Mouse (Mus musculus) ovary, adult 18-20 months (tissue): ENCODE results near the gene Adcy10.
A peak's percentile ranks its signal among the peaks of the same experiment; 100 is the strongest.

Source experiments
- DNase-seq: peaks from one replicate; pipeline ENCODE4 v3.0.0; 2022; ENCODE audit warnings: low spot score, mixed read lengths

Adcy10 gene

GRCm38 (mm10) chr1:165484688-165485233 lies at the start of gene Adcy10:
Gene Adcy10 (plus strand): TSS chr1:165485183.
- no peak for DNase-seq

GRCm38 (mm10) chr1:165438289-165439021 lies 46.5 kb upstream of the Adcy10 start:
- no peak for DNase-seq

- DNase-seq = no peak
Observed at GRCm38 (mm10) chr1:165440788-165441187, 44.2 kb upstream of the Adcy10 start.

GRCm38 (mm10) chr1:165441201-165441600 lies 43.8 kb upstream of the Adcy10 start:
- DNase-seq = no peak

- DNase-seq = no peak
Observed at GRCm38 (mm10) chr1:165441719-165442118, 43.3 kb upstream of the Adcy10 start.

- no peak for DNase-seq
Observed at GRCm38 (mm10) chr1:165459041-165459502, 25.9 kb upstream of the Adcy10 start.

GRCm38 (mm10) chr1:165459503-165460181 lies 25.3 kb upstream of the Adcy10 start:
- peak; percentile 26 for DNase-seq

- DNase-seq = peak; percentile 98
Observed at GRCm38 (mm10) chr1:165460360-165460800, 24.6 kb upstream of the Adcy10 start, which contains the start of the genes Dcaf6 and Mpc2. Gene Dcaf6 (minus strand): TSS chr1:165460475. Gene Mpc2 (plus strand): TSS chr1:165460637.

- DNase-seq = peak; percentile 100
Observed at GRCm38 (mm10) chr1:165460801-165461377, 24.1 kb upstream of the Adcy10 start.

- no peak for DNase-seq
Observed at GRCm38 (mm10) chr1:165461681-165462080, 23.3 kb upstream of the Adcy10 start.

GRCm38 (mm10) chr1:165462861-165463260 lies 22.1 kb upstream of the Adcy10 start:
- no peak for DNase-seq

GRCm38 (mm10) chr1:165464574-165464973 lies 20.4 kb upstream of the Adcy10 start:
- no peak for DNase-seq

- no peak for DNase-seq
Observed at GRCm38 (mm10) chr1:165468971-165469370, 16.0 kb upstream of the Adcy10 start.

GRCm38 (mm10) chr1:165469717-165470116 lies 15.3 kb upstream of the Adcy10 start:
- DNase-seq = no peak

- DNase-seq = no peak
Observed at GRCm38 (mm10) chr1:165471490-165471889, 13.5 kb upstream of the Adcy10 start.

GRCm38 (mm10) chr1:165486108-165486507 lies 1.1 kb downstream of the Adcy10 start:
- no peak for DNase-seq

- DNase-seq = no peak
Observed at GRCm38 (mm10) chr1:165489197-165489596, 4.2 kb downstream of the Adcy10 start.

GRCm38 (mm10) chr1:165498856-165499255 lies 13.9 kb downstream of the Adcy10 start:
- DNase-seq = no peak

GRCm38 (mm10) chr1:165503307-165504024 lies 18.5 kb downstream of the Adcy10 start:
- peak; percentile 47 for DNase-seq

GRCm38 (mm10) chr1:165506303-165506702 lies 21.3 kb downstream of the Adcy10 start:
- no peak for DNase-seq

- no peak for DNase-seq
Observed at GRCm38 (mm10) chr1:165510161-165510560, 25.2 kb downstream of the Adcy10 start.

GRCm38 (mm10) chr1:165520716-165521115 lies 35.7 kb downstream of the Adcy10 start:
- no peak for DNase-seq
